Mouse (Mus musculus): ENCODE data around the gene Ccnf.

Ccnf gene

GRCm38 (mm10) chr17:24210591-24210990 is 40.7 kb downstream of the Ccnf start:
- ChIA-PET POLR2A (interaction anchor here in 3 of 4 experiments (0.9 to 18.4 kb wide), 32 partner anchors 8 to 339 kb away, joined by 3 to 342 read pairs (median 6); partner anchors contain the start of genes Ccnf (in 3 of the 3), Tedc2 (in 3 of the 3), Amdhd2 (in 2 of the 3) and Atp6v0c (in 2 of the 3)), CTCF (interaction anchor here in 1 of 4 experiments (0.5 to 0.7 kb wide), 2 partner anchors 58 to 141 kb away, joined by 3 to 4 read pairs; no protein-coding TSS in a partner anchor)

- ChIA-PET POLR2A (interaction anchor here (0.8 to 18.4 kb wide), 30 partner anchors 8 to 340 kb away, joined by 3 to 342 read pairs (median 4); partner anchors contain the start of genes Amdhd2 (in 3 of the 4), Atp6v0c (in 2 of the 4), Ccnf (in 2 of the 4) and Tedc2 (in 2 of the 4)), CTCF (interaction anchor here in 1 of 4 experiments (0.9 kb wide), 1 partner anchor 216 kb away, joined by 3 read pairs; no protein-coding TSS in a partner anchor)
These were observed 41.4 kb downstream of the Ccnf start for GRCm38 (mm10) chr17:24209916-24210240.

- POLR2A ChIA-PET: interaction anchor here (0.5 to 18.4 kb wide), 34 partner anchors 8 to 341 kb away, joined by 3 to 342 read pairs (median 4); partner anchors contain the start of genes Amdhd2 (in 3 of the 4), Ccnf (in 3 of the 4), Atp6v0c (in 2 of the 4) and Tedc2 (in 2 of the 4)
- CTCF ChIA-PET: interaction anchor here in 3 of 4 experiments (0.5 to 2.5 kb wide), 4 partner anchors 23 to 1598 kb away, joined by 3 to 6 read pairs (median 6); no protein-coding TSS in a partner anchor
These were observed 42.0 kb downstream of the Ccnf start, which contains the start of gene Ntn3 for GRCm38 (mm10) chr17:24209043-24209915. Gene Ntn3, minus strand, starts transcription at chr17:24209531.

- POLR2A ChIA-PET: interaction anchor here (0.5 to 18.4 kb wide), 24 partner anchors 7 to 319 kb away, joined by 3 to 342 read pairs (median 9); partner anchors contain the start of genes Ccnf (in 3 of the 4), Tedc2 (in 3 of the 4), Amdhd2 (in 2 of the 4) and Atp6v0c (in 1 of the 4)
- CTCF ChIA-PET: interaction anchor here in 3 of 4 experiments (0.5 to 2.5 kb wide), 3 partner anchors 23 to 1599 kb away, joined by 5 to 6 read pairs (median 6); no protein-coding TSS in a partner anchor
These were observed 42.6 kb downstream of the Ccnf start for GRCm38 (mm10) chr17:24208641-24209042.

GRCm38 (mm10) chr17:24207768-24208640 is 43.3 kb downstream of the Ccnf start:
- CTCF ChIA-PET: interaction anchor here (0.5 to 2.5 kb wide), 10 partner anchors 10 to 229 kb away, joined by 3 to 6 read pairs (median 4); partner anchors contain the start of genes Ccnf (in 1 of the 4) and Tedc2 (in 1 of the 4)
- POLR2A ChIA-PET: interaction anchor here (0.8 to 18.4 kb wide), 34 partner anchors 8 to 144 kb away, joined by 3 to 342 read pairs (median 8); partner anchors contain the start of genes Tedc2 (in 4 of the 4), Amdhd2 (in 2 of the 4), Ccnf (in 2 of the 4) and Abca3 (in 1 of the 4)

GRCm38 (mm10) chr17:24206451-24207351 is 44.6 kb downstream of the Ccnf start:
- ChIA-PET CTCF (interaction anchor here in 3 of 4 experiments (0.5 to 2.5 kb wide), 21 partner anchors 11 to 1862 kb away, joined by 3 to 7 read pairs (median 3); partner anchors contain the start of genes Ccnf (in 1 of the 3), Mlst8 (in 1 of the 3), Rab11fip3 (in 1 of the 3) and Tedc2 (in 1 of the 3)), POLR2A (interaction anchor here (0.5 to 18.4 kb wide), 49 partner anchors 8 to 406 kb away, joined by 3 to 342 read pairs (median 5); partner anchors contain the start of genes Tedc2 (in 4 of the 4), Amdhd2 (in 3 of the 4), Atp6v0c (in 2 of the 4) and Ccnf (in 2 of the 4))

- CTCF ChIA-PET: interaction anchor here in 2 of 4 experiments (0.6 to 2.0 kb wide), 8 partner anchors 10 to 273 kb away, joined by 3 to 7 read pairs (median 3); partner anchors contain the start of genes Mlst8 (in 1 of the 2) and Tedc2 (in 1 of the 2)
- POLR2A ChIA-PET: interaction anchor here (0.6 to 18.4 kb wide), 36 partner anchors 7 to 322 kb away, joined by 3 to 342 read pairs (median 6); partner anchors contain the start of genes Amdhd2 (in 3 of the 4), Atp6v0c (in 2 of the 4), Ccnf (in 2 of the 4) and Tedc2 (in 2 of the 4)
These were observed 45.3 kb downstream of the Ccnf start for GRCm38 (mm10) chr17:24205908-24206361.

- CTCF ChIA-PET: interaction anchor here in 1 of 4 experiments (1.8 kb wide), 1 partner anchor 11 kb away, joined by 7 read pairs; no protein-coding TSS in a partner anchor
- POLR2A ChIA-PET: interaction anchor here in 3 of 4 experiments (0.6 to 18.4 kb wide), 23 partner anchors 7 to 68 kb away, joined by 3 to 342 read pairs (median 8); partner anchors contain the start of genes Amdhd2 (in 2 of the 3), Ccnf (in 2 of the 3), Tedc2 (in 2 of the 3) and Atp6v0c (in 1 of the 3)
These were observed 45.9 kb downstream of the Ccnf start, which contains the start of gene Tbc1d24 for GRCm38 (mm10) chr17:24205284-24205888. Gene Tbc1d24, minus strand, starts transcription at chr17:24205562.

GRCm38 (mm10) chr17:24204846-24205245 is 46.4 kb downstream of the Ccnf start:
- POLR2A ChIA-PET: interaction anchor here in 3 of 4 experiments (0.6 to 18.4 kb wide), 20 partner anchors 9 to 54 kb away, joined by 3 to 342 read pairs (median 5); partner anchors contain the start of genes Amdhd2 (in 2 of the 3), Ccnf (in 2 of the 3), Tedc2 (in 2 of the 3) and Atp6v0c (in 1 of the 3)
- CTCF ChIA-PET: interaction anchor here in 2 of 4 experiments (0.6 to 1.2 kb wide), 2 partner anchors 23 to 32 kb away, joined by 3 read pairs; no protein-coding TSS in a partner anchor

- ChIA-PET POLR2A (interaction anchor here (0.7 to 18.4 kb wide), 51 partner anchors 7 to 324 kb away, joined by 3 to 342 read pairs (median 5); partner anchors contain the start of genes Tedc2 (in 4 of the 4), Amdhd2 (in 2 of the 4), Atp6v0c (in 2 of the 4) and Ccnf (in 2 of the 4)), CTCF (interaction anchor here (0.6 to 1.8 kb wide), 9 partner anchors 10 to 513 kb away, joined by 3 to 5 read pairs (median 3); partner anchors contain the start of genes Prss32 (in 1 of the 4) and Prss41 (in 1 of the 4))
These were observed 47.4 kb downstream of the Ccnf start for GRCm38 (mm10) chr17:24203611-24204534.

- POLR2A ChIA-PET: interaction anchor here (0.5 to 18.4 kb wide), 51 partner anchors 8 to 344 kb away, joined by 3 to 342 read pairs (median 5); partner anchors contain the start of genes Ccnf (in 3 of the 4), Tedc2 (in 3 of the 4), Amdhd2 (in 2 of the 4) and Atp6v0c (in 2 of the 4)
- CTCF ChIA-PET: interaction anchor here in 2 of 4 experiments (0.6 to 1.8 kb wide), 12 partner anchors 10 to 514 kb away, joined by 3 to 7 read pairs (median 3); partner anchors contain the start of genes Ccnf (in 1 of the 2), Prss32 (in 1 of the 2) and Prss41 (in 1 of the 2)
These were observed 48.2 kb downstream of the Ccnf start for GRCm38 (mm10) chr17:24203068-24203467.

- ChIA-PET POLR2A (interaction anchor here in 2 of 4 experiments (1.0 to 18.4 kb wide), 20 partner anchors 8 to 63 kb away, joined by 3 to 342 read pairs (median 13); partner anchors contain the start of genes Tedc2 (in 2 of the 2), Amdhd2 (in 1 of the 2), Atp6v0c (in 1 of the 2) and Ntn3 (in 1 of the 2)), CTCF (no interaction called here)
These were observed 50.2 kb downstream of the Ccnf start for GRCm38 (mm10) chr17:24201092-24201491.

- ChIA-PET CTCF (interaction anchor here (0.5 to 1.3 kb wide), 8 partner anchors 12 to 356 kb away, joined by 3 to 8 read pairs (median 3); partner anchors contain the start of genes Abca3 (in 1 of the 4) and Tedc2 (in 1 of the 4)), POLR2A (interaction anchor here (0.6 to 18.4 kb wide), 34 partner anchors 8 to 433 kb away, joined by 3 to 342 read pairs (median 5); partner anchors contain the start of genes Ccnf (in 3 of the 4), Ntn3 (in 3 of the 4), Amdhd2 (in 2 of the 4) and Atp6v0c (in 2 of the 4))
These were observed 51.5 kb downstream of the Ccnf start for GRCm38 (mm10) chr17:24199741-24200140.

Measured in embryonic stem cell, embryonic (primary cell).